Mouse (Mus musculus) R1 (cell line): ENCODE results near the gene March10.

Experiments used
- DNase-seq: peaks from one replicate; pipeline ENCODE4 v3.0.0-alpha.2; 2018; ENCODE audit warnings: low read depth, low spot score

The March10 gene

GRCm38 (mm10) chr11:105313633-105314014 is 142.9 kb downstream of the March10 start:
- no peak for DNase-seq

- DNase-seq = no peak
Observed at GRCm38 (mm10) chr11:105312972-105313632, 143.4 kb downstream of the March10 start.

- no peak for DNase-seq
Observed at GRCm38 (mm10) chr11:105312311-105312942, 144.1 kb downstream of the March10 start.

GRCm38 (mm10) chr11:105311291-105311975 is 145.1 kb downstream of the March10 start:
- DNase-seq = no peak
